Mouse (Mus musculus) heart, adult 2 months (tissue): Measurements from ENCODE around the gene Itgbl1.

Experiments used
- CTCF ChIP-seq: fragments of 200-600 bp; IDR thresholded peaks from 2 replicates; pipeline ENCODE4 v1.8.1; 2022; ENCODE audit warnings: antibody characterized with exemption, mild to moderate bottlenecking, moderate library complexity
- EP300 ChIP-seq: fragments of 200-500 bp; IDR thresholded peaks from 2 replicates; pipeline ENCODE4 v1.6.1; 2011; ENCODE audit warnings: low read depth, low read length, control low read depth; ENCODE audit not compliant: insufficient read depth
- POLR2A ChIP-seq: fragments of 200-500 bp; IDR thresholded peaks from 2 replicates; pipeline ENCODE4 v1.6.1; 2011; ENCODE audit warnings: mild to moderate bottlenecking, low read depth, low read length, control low read depth; ENCODE audit not compliant: insufficient read depth

DNA sequence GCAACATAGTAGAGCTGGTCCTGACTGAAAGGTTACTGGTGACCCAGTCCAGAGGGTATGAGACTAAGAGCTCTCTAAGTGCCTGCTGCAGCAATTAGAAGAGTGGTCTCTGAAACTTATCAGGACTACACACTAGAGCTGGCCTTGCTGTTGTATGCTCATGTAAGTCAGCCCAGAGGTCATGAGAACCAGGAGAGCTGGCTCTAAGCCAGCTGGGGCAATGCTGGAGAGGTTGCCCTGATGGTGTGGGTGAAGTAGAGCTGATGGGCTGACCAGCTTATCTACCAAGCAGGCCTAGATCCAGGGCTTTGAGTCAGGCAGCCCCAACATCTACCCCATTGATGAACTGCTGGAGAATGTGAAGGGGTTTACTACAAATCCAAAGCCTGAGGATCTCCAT is 142.0 kb downstream of the Itgbl1 start:
- TF ChIP-seq CTCF (no peak), POLR2A (no peak), EP300 (no peak)
